Mouse (Mus musculus) CD4-positive, CD25-positive, alpha-beta regulatory T cell, adult 2 months (primary cell): ENCODE data around the gene Kif13a.

Experiments
- DNase-seq: peaks from one replicate; pipeline ENCODE4 v3.0.0-alpha.2; 2012; ENCODE audit warnings: low read depth, low spot score

The Kif13a gene

DNA sequence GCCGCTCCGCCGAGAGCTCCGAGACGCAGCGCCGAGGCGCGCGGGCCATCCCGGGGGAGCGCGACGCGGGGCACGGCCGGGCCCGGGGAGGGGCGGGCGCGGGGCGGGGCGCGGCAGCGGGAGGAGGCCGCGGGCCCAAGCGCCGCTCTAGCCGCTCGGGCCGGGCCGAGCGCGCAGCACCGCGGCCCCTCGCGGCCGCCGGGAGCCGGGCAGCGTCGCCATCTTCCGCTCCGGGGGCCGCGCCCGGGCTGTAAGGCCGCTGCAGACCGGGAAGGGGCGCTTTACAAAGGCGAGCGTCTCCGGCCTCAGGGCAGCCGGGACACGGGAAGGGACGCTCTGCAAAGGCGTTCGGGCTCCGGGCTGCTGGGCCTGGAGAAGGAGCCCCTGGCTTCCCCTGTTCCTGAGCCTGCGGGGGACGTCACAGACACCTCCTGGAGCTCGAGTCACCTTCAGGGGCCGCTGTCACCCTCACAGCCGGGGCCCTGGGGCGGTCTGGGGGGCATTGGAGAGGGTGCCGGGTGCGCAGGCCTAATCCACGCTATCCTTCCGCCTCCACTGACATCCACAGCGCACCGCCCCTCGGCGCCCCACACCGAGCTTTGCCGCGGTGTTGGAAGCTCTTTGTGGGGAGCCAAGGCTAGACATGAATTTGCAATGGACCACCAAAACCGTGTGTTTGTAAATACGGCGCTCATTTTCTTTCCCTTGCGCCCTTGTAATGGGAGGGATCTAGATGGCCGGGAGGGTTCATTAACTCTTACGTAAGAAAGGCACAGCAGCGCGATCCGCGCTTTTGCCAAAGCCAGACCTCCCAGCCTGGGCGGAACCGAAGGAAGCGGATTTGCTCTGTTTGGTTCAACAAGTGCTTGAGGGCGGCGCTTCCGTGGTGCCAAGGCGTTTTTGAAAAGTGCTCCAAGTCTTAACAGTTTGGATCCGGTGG, at the start of gene Kif13a:
TSS of gene Kif13a (minus strand) at position 149 of the 940 bp plus-strand sequence.
- peak; percentile 82 for DNase-seq

DNA sequence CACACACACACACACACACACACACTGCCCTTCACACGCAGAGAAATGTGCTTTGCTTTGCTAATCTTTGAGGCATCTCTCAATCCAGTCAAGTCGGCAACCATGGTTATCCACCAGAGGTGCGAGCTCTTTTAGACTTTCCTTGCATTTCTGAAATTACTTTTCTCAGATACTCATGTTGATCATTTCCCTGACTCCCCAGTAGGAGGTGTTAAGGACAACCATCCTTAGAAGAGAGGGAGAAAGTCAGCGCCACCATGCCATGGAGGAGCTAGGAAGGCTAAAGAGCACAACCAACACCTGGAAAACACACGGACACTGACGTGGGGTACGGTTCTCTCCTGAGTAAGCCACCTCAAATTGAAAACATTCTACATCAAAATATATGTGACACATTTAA, 46.9 kb upstream of the Kif13a start:
- DNase-seq: peak; percentile 8

DNA sequence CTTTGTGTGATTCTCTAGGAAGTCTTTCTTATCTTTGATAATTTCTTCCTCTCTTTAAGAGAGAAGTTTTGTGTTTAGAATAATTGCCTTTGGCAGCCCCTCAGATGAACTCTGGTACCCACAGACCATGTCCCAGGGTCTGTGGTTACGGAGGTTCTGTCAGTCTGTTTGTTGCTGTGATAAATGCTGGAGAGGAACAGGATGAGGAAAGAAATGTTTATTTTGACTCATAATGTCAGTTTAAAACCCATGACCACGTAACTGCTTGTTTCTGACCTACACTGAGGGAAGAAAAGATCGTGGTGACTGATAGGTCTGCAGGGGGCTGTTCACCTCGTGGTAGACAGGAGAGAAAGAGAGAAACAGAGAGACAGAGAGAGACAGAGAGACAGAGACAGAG, 46.3 kb upstream of the Kif13a start:
- no peak for DNase-seq

DNA sequence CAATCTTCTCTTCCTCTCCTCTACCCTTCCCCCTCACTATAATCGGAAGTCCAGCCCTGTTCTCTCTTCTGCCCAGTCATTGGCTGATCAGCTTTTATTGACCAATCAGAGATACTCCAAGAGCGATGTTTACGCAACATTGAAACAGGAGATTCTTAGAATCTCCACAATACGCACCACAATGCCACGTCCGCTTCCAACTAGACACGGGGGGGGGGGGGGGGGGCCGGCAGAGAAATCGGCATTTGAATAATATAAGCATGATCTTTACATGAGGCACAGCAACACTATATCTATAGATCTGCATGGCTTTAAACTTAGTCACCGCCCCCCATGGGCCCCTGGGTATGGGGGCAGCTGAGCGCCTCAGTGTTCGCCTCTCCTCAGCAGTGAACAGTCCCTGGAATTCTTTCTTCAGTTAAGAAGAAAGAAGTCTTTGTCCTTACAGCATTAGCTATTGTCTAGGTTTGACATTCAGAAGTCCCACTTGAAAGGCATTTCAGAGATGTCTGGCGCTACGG, 45.4 kb upstream of the Kif13a start:
- peak; percentile 31 for DNase-seq

DNA sequence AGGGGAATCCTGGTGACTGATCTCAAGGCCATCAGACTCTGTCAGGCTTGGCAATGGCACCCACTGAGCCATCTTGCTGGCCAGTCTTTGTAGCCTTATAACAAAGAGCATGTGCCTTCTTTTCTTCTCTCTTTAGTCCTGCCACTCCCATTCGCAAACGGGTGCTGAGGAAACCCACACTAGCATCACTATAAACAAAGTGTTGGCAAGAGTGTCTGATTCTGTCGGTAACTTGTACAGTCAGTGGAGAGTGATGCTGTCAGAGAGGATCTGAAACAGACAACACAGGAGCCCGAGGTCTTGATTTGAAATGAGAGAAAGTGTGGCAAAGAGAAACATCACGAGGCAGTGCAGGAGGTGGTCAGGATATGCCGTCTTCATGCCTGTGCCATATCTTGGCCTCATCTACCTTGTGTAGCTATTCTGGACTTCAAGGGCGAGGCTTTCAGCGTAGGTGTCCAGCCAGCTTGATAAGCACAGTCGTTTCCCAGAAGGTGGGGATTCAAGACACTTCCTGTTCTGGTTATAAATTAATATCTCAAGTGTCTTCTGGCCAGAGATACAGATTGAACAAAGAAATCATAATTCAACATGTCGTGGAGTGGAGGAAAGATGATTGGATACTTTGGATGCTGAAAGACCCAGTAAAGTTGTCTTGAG, 40.7 kb upstream of the Kif13a start:
- DNase-seq: no peak

DNA sequence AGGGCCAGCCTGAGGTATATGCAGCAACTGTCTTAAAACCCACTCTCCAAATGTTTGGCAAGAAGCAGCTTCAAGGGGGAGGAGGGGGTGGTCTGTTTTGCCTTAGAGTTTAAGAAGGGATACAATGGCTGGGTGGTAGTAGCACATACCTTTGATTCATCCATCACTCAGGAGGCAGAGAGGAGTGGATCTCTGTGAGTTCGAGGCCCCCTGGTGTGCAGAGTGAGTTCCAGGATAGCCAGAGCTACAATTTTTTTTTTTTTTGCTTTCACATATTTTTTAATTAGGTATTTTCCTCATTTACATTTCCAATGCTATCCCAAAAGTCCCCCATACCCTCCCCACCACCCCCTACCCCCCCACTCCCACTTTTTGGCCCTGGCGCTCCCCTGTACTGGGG, 39.0 kb upstream of the Kif13a start:
- DNase-seq: peak; percentile 27

DNA sequence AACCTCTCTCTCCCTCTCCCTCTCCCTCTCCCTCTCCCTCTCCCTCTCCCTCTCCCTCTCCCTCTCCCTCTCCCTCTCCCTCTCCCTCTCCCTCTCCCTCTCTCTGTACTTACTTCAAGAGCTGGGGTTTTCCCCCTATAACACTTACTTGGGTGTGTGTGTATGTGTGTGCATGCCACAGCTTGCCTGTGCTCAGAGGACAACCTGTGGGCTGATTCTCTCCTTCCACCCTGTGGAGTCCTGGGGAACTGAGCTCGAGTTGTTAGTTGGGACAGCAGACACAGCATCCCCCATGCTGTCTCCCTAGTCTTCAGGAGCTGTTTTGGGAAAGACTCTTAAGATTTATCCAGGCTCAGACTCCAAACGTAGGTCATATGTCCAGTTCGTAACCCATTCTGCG, 37.6 kb upstream of the Kif13a start:
- no peak for DNase-seq

DNA sequence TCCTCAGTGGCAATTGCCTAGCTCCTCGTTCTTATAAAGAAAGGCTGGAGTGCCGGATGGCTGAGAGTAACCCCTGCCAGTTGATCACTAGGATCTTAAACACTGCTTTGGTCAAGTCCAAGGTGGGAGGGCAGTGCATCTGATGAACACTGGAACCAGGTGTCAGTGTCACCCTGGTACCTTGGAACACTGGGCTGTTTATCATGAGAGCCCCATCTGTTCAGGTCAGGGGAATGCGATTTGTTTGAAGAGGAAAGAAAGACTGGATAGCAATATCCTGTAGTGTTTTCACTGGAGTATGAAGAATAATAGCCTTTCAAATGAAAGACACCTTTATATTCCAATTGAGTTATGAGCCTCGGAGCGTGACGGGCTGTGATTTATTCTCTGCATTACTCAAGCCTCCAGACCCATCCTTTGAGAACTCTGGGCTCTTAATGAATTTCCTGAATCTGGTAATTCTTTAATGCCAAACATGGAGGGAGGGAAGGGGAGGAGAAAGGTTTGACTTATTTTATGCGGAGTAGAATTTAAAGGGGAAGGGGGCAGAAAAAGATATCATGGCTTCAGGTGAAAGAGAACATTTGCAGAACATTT, 31.3 kb upstream of the Kif13a start:
- no peak for DNase-seq

DNA sequence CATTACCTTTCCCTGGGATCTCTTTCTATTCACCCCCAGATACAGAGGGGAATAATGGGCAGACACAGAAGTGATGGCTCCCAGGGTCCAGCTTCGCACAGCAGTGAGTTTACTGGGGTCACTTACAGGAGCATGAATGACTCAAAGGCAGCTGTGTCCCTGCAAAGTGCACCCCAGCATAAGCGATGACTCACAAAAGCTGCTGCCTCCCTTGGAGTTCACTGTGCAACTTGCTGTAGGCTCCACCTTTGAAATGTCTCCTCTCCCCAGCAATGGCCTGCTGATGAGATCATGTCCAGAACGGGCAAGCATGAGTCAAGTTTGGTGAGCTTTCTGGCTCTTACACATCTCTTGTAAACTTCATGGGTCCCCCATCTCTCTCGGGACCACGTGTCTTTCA, 29.5 kb upstream of the Kif13a start:
- DNase-seq: no peak

DNA sequence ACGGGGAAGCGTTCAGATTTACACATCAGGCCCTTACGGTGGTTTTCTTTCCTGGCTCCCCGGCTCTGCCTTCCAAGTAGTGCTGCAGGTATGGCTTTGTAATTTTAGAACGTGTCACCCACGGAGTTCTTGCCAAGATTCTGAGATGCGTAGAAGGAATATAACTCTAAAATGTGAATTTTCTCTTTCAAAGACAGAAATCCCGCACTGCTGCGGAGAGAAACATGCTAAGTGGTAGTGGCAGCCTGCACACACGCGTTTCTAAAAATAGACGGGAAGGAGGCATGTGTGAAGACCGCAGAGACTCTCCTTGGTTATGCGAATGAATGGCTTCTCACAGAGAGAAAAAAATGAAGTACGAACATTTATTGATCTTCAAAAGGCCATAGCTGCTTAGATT, 21.5 kb upstream of the Kif13a start:
- no peak for DNase-seq

DNA sequence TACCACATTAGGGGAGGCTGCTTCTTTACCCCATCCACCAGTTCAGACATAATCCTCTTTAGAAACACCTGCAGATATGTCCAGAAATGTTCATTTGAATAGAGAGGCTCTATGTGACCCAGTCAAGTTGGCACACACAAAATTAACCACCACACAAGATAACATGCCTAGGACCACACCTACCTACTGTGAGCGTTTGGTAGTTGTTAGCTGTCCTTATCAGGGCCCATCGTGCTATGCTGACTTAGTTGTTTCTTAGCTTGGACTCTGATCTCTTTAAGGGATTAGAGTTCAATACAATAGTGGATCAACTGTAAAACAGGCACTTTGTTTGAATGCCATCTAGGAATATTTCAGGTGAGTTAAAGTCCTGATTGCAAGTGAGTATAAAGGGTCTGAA, 20.1 kb upstream of the Kif13a start:
- no peak for DNase-seq

DNA sequence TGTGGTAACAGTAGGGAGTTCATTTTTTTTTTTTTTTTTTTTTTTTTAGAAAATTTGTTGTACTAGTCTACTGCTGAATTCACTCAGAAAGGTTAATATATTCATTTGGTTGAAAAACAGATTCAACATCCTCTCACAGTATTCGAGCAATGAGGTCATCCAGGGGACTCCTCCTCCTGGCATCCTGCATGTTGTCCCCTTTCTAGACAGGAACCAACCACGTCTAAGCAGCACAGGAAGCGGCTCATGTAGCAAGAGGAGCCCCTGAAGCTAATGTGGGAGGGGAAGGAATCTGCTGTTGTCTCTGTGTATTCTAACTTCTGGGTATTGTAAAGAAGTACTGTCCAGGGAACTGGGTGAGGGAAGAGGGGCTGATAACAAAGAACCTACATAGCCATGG, 18.4 kb upstream of the Kif13a start:
- peak; percentile 72 for DNase-seq

DNA sequence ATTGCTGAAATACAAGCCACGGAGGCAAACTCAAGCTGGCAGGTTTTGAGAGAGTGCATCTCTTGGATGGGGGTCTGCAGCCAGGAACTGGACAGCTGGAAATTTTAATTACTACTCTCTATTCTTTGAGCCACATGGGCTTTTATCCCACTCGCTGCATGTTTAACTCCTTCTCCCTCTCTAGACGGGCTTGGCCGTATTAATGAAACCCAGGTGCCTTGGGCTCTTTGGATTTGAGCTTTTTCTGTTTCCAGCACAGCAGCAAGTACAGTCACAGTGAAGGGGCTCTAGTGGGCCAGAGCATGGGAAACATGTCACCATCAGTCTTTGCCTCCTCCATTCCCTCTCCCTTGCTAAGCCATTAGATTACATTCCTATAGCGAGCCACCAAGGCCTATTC, 16.4 kb upstream of the Kif13a start:
- no peak for DNase-seq

DNA sequence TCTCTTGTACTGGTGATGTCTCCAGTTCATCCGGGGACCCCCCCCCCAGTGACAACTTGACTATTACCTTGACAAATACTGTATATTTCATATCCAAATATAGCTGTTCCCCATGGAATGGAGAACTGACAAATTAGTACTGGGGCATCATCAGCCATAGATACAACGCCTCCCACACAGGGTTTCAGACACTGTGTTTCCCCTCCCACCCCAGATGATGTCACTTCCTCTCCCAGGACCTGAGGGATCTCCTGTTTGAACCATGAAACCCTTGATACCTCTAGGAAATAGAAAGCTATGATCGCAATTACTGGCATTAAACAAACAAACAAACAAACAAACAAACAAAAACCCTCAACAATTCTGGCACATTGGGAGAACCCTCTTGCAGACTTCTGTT, 15.6 kb upstream of the Kif13a start:
- DNase-seq: peak; percentile 45

DNA sequence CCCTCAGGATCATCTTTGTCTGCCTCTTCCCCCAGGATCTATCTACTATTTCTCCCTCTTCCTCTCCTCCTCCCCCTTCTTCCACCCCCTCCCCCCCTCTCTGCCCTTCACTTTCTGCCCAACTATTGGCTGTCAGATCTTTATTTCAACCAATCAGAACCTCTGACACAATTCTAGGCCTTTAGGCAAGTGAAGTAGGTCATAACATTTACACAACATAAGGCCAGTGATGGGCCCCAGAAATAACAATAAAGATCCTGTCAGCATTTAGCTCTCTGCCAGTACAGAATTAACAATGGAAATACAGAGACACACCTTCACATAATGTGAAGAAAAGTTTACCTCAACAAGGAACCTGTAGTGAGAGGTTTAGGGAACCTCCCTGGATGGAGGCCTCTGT, 13.6 kb upstream of the Kif13a start:
- no peak for DNase-seq

DNA sequence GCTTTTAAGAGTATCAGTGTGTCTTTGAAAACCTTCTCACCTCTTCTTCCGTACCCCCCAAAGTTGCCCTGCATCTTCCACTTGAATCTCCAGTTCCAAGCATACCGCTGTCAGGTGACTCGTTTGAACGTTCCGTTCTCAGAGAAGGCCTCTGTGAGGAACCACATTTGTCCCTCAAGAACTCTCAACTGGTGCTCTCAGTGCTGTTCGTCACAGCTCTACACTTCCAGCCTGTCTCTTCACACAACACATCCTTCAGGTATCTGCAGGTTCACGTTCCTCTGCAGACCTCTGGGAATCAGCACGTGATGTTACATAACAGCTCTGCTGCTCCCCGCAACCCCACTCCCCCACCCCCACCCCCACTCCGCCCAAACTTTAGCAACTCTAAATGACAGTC, 4.4 kb upstream of the Kif13a start:
- DNase-seq: no peak

DNA sequence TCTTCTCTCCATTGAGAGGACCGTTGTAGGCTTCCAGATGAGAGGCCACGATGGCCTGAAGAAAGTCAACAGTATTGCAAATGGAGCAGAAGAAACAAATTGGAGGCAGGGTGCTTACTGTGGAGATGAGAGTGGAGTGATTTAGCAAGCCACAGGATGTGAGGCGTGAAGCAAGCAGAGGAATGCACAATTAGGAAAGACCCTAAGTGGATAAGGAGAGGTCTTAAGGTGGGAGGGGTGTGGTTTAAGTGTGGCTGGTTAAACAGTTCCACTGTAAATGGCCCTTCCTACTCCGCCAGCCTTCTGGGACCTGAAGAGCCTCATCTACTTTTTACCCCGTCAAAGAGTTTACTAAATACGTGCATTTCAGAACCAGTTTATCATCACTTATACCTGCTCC, 3.2 kb upstream of the Kif13a start:
- no peak for DNase-seq

DNA sequence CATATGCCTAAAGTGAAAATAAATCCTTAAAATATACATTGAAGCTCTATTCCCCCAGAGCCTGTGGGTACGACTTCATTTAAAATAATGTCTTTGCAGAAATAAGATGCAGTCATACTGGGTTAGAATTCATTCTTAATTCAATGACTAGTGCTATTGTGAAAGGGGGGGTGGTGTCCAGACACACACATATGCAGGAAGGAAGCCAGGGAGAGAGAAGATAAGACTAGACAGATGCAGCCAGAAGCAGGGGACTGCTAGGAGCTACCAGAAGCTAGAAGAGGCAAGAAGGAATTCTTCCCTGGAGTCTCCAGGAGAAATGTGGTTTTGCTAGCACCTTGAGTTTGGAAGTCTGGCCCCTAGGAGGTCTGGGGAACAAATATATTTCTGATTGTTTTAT, 2.4 kb upstream of the Kif13a start:
- DNase-seq: no peak

DNA sequence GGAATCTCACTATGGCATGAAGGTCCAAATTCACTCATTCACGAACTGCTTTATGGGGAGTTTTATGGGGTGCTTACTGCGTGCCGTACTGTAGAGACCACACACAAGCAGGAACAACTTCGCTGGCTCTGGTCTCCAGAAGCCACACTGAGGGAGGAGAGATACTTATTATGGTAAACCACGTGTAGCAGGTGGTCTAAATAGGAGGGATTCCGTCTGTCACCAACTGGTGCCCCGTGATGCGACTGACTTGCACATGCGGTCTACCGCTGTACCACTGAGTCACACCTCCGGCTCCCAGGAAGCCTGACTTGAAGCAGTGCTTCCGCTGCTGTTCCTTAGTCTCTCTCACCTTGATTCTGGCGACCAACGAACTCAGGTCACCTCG, 986 bp upstream of the Kif13a start:
- peak; percentile 69 for DNase-seq

DNA sequence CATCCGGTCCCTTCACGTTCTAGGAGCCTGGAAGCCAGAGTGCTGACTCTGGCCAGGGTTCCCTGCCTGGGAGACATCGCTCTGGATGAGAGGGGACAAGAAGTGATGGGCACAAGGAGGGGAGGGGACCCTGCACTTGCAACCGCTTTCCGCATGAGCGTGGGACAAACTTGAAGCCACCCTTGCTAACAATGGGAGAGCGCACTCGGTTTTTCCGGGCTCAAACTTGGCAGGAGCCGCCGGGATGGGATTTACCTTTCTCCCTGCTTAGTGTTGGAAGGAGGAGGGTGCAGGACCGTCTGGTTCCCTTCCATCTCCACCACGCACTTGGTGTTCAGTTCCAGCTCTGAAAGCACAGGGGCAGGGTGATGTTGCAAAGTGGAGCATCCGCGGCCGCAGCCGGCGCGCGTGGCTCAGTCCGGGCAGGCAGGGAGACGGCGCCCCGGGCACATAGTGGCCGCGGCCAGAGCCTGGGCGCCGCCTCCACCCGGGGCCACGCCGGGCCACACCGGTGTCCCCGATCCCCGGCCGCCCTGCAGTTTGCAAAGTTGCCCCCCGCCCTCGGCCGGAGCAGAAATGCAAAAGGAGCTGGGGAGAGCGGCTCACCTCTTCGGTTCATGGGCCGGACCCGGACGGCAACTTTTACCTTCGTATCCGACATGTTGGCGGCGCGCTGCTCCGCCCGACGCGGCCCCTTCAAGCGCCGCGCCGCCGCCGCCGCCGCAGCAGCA, 541 bp downstream of the Kif13a start:
- DNase-seq: peak; percentile 30

DNA sequence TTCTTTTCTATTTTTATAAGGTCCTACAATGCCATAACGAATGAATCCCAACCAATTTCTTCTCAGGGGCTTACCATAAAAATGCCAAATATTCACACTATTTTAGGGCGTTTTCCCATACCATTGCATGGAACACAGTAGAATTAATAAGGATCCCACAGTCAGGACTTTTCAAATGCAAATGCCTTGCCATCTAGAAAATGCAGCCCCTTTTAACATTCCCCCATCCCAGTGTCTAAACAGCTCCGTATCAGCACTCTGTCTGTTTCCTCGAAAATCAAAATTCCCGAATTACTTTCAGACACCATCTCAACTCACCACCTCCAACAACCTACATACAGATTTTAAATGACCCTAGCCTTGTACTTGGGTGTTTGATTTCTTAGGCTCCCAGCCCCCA, 1.3 kb downstream of the Kif13a start:
- DNase-seq: no peak

DNA sequence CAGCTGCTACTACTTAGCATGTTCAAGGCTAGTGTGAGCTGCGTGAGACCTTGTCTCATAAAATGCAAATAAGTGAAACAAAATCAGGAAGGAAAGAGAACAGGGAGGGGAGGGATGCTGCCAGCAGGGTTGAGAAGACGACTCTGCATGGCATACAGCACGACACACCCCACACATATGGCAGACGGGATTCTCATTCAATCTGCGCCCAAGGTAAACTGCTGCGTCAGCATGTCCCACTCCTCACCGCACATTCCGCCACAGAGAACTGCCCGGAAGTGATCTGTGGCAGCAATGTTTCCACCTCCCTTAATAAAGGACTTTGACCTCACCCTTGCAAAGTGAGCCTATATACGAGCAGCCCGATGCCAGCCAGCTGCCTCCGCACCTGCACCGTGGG, 4.0 kb downstream of the Kif13a start:
- DNase-seq: no peak
